Mouse (Mus musculus) intestine, embryonic 16.5 days (tissue): ENCODE measurements around the gene Lat. TPM values are rescaled to one million over a fixed set of nuclear protein-coding genes. Genes with fewer than 3 reads are reported as not detected.

Experiments used
- ATAC-seq: fragments of 200-750 bp; cut with Nextera tagmentation; 2 replicates; pipeline ENCODE4 v1.8.0; 2017; ENCODE audit warnings: moderate TSS enrichment, moderate library complexity
- H3K27ac ChIP-seq: fragments of 300-500 bp; sonication (generic); 2 replicates; pipeline ENCODE4 v1.5.1; 2014; ENCODE audit warnings: mild to moderate bottlenecking, low read length
- H3K27me3 ChIP-seq: fragments of 300-500 bp; sonication (generic); replicated peaks from 2 replicates; pipeline ENCODE4 v1.6.1; 2014; ENCODE audit warnings: low read length, control low read depth, mixed read lengths; ENCODE audit not compliant: control insufficient read depth, insufficient read depth
- H3K36me3 ChIP-seq: fragments of 300-500 bp; sonication (generic); 2 replicates; pipeline ENCODE4 v1.6.1; 2014; ENCODE audit warnings: low read length, control low read depth; ENCODE audit not compliant: control insufficient read depth, insufficient read depth
- H3K4me1 ChIP-seq: fragments of 300-500 bp; sonication (generic); 2 replicates; pipeline ENCODE4 v1.6.1; 2014; ENCODE audit warnings: low read length, control low read depth, mixed read lengths; ENCODE audit not compliant: control insufficient read depth, insufficient read depth
- H3K4me2 ChIP-seq: fragments of 300-500 bp; sonication (generic); 2 replicates; pipeline ENCODE4 v1.6.1; 2014; ENCODE audit warnings: low read depth, low read length, control low read depth
- H3K4me3 ChIP-seq: fragments of 300-500 bp; sonication (generic); 2 replicates; pipeline ENCODE4 v1.5.1; 2014; ENCODE audit warnings: mild to moderate bottlenecking, low read length
- H3K9ac ChIP-seq: fragments of 300-500 bp; sonication (generic); 2 replicates; pipeline ENCODE4 v1.6.1; 2014; ENCODE audit warnings: low read depth, low read length
- H3K9me3 ChIP-seq: fragments of 300-500 bp; sonication (generic); 2 replicates; pipeline ENCODE4 v1.6.1; 2016; ENCODE audit warnings: low read length, control low read depth; ENCODE audit not compliant: control insufficient read depth
- WGBS: fragments of 180-500 bp; shearing (Covaris S2); extraction: QIAGEN DNeasy Blood & Tissue Kit; methylation state at CpG from one replicate; pipeline ENCODE4 v1.1.7; 2014; 5-methylcytosine and 5-hydroxymethylcytosine counted together
- polyA plus RNA-seq: library from polyadenylated mRNA; unstranded; fragments of >200 nt; fragmentation: Nextera tagmentation; extraction: Ambion mirVana; gene quantifications from 2 replicates; pipeline ENCODE4 v1.2.1, GENCODE M21; 2015

Gene Lat
- polyA plus RNA-seq, 1 experiment from 2014 or later, result 0.78 TPM

- no peaks in the 10 kb centered on the region for H3K27me3 ChIP-seq
- H3K4me2 ChIP-seq, result no peak overlapping the region
- 0 out of 2 replicates have a peak, but pooled peaks cover 4% of the 10 kb centered on the region for H3K4me1 ChIP-seq
- no peaks in the 10 kb centered on the region for H3K9me3 ChIP-seq
- peak; percentile 44; the same call in 1 of the 2 replicates for ATAC-seq
- no peaks in the 10 kb centered on the region for H3K36me3 ChIP-seq
- H3K9ac ChIP-seq, result no peak overlapping the region
- H3K27ac ChIP-seq, result no peak overlapping the region
- H3K4me3 ChIP-seq, result no peak overlapping the region
- WGBS, result 42% methylated on average over 7 of the region's 7 CpGs
These were observed 12.4 kb downstream of the Lat start for GRCm38 (mm10) chr7:126356793-126357591.

- 45% methylated on average over 5 of the region's 5 CpGs for WGBS
- H3K27me3 ChIP-seq, result no peaks in the 10 kb centered on the region
These were observed 13.3 kb downstream of the Lat start for GRCm38 (mm10) chr7:126355847-126356597.

GRCm38 (mm10) chr7:126354738-126355614, 14.4 kb downstream of the Lat start:
- H3K36me3 ChIP-seq, result no peaks in the 10 kb centered on the region
- no peaks in the 10 kb centered on the region for H3K27me3 ChIP-seq
- H3K4me3 ChIP-seq, result no peak overlapping the region
- ATAC-seq, result no peak
- H3K9me3 ChIP-seq, result no peaks in the 10 kb centered on the region
- H3K27ac ChIP-seq, result no peak overlapping the region
- H3K9ac ChIP-seq, result no peak overlapping the region
- H3K4me2 ChIP-seq, result no peak overlapping the region
- WGBS, result 42% methylated on average over 14 of the region's 14 CpGs
- H3K4me1 ChIP-seq, result 0 out of 2 replicates have a peak, but pooled peaks cover 4% of the 10 kb centered on the region

More at GRCm38 (mm10) chr7:126355847-126356597, 13.3 kb downstream of the Lat start:
- Histone ChIP-seq H3K4me1 (0 out of 2 replicates have a peak, but pooled peaks cover 4% of the 10 kb centered on the region), H3K9ac (no peak overlapping the region), H3K9me3 (no peaks in the 10 kb centered on the region), H3K36me3 (no peaks in the 10 kb centered on the region), H3K4me3 (no peak overlapping the region), H3K27ac (no peak overlapping the region), H3K4me2 (no peak overlapping the region)
- no peak for ATAC-seq

- 77% methylated on average over 3 of the region's 3 CpGs for WGBS
- Histone ChIP-seq H3K9ac (no peak overlapping the region), H3K4me1 (0 out of 2 replicates have a peak, but pooled peaks cover 4% of the 10 kb centered on the region), H3K9me3 (no peaks in the 10 kb centered on the region), H3K36me3 (no peaks in the 10 kb centered on the region), H3K4me2 (no peak overlapping the region), H3K4me3 (no peak overlapping the region), H3K27me3 (no peaks in the 10 kb centered on the region), H3K27ac (no peak overlapping the region)
- no peak for ATAC-seq
These were observed 15.4 kb downstream of the Lat start for GRCm38 (mm10) chr7:126353994-126354365.

- WGBS, result 66% methylated on average over 11 of the region's 11 CpGs
- Histone ChIP-seq H3K4me1 (0 out of 2 replicates have a peak, but pooled peaks cover 4% of the 10 kb centered on the region), H3K27ac (no peak overlapping the region), H3K4me3 (no peak overlapping the region), H3K4me2 (no peak overlapping the region), H3K36me3 (no peaks in the 10 kb centered on the region), H3K9ac (no peak overlapping the region), H3K9me3 (no peaks in the 10 kb centered on the region), H3K27me3 (no peaks in the 10 kb centered on the region)
- no peak for ATAC-seq
These were observed 15.9 kb downstream of the Lat start for GRCm38 (mm10) chr7:126353251-126353993.

- Histone ChIP-seq H3K27ac (no peak overlapping the region), H3K4me1 (no peaks in the 10 kb centered on the region), H3K36me3 (no peaks in the 10 kb centered on the region), H3K9ac (no peak overlapping the region), H3K27me3 (no peaks in the 10 kb centered on the region), H3K4me3 (no peak overlapping the region), H3K9me3 (no peaks in the 10 kb centered on the region), H3K4me2 (no peak overlapping the region)
- WGBS, result 45% methylated on average over 10 of the region's 10 CpGs
- no peak for ATAC-seq
These were observed 17.9 kb downstream of the Lat start for GRCm38 (mm10) chr7:126351419-126351951.

GRCm38 (mm10) chr7:126350748-126351418, 18.5 kb downstream of the Lat start:
- WGBS, result 60% methylated on average over 20 of the region's 20 CpGs
- Histone ChIP-seq H3K4me3 (no peak overlapping the region), H3K4me2 (peak overlapping the region; percentile 5; the same call in 1 of the 2 replicates), H3K4me1 (no peaks in the 10 kb centered on the region), H3K9ac (no peak overlapping the region), H3K9me3 (no peaks in the 10 kb centered on the region), H3K27ac (no peak overlapping the region), H3K27me3 (no peaks in the 10 kb centered on the region), H3K36me3 (no peaks in the 10 kb centered on the region)
- ATAC-seq, result no peak

- Histone ChIP-seq H3K9ac (no peak overlapping the region), H3K27me3 (no peaks in the 10 kb centered on the region)
These were observed 21.1 kb downstream of the Lat start for GRCm38 (mm10) chr7:126348293-126348692.

More at GRCm38 (mm10) chr7:126348293-126348692, 21.1 kb downstream of the Lat start:
- H3K4me3 ChIP-seq, result no peak overlapping the region
- H3K4me2 ChIP-seq, result no peak overlapping the region
- H3K4me1 ChIP-seq, result no peaks in the 10 kb centered on the region
- no peaks in the 10 kb centered on the region for H3K9me3 ChIP-seq
- no peaks in the 10 kb centered on the region for H3K36me3 ChIP-seq
- ATAC-seq, result no peak
- 61% methylated on average over 8 of the region's 8 CpGs for WGBS
- no peak overlapping the region for H3K27ac ChIP-seq
